Mouse (Mus musculus) heart, postnatal 0 days (tissue): Measurements from ENCODE around the gene Runx1.

Experiments used
- CTCF ChIP-seq: IDR thresholded peaks from 2 replicates; pipeline ENCODE4 v1.5.1; 2016; ENCODE audit warnings: antibody characterized with exemption, control low read depth, low read depth
- EP300 ChIP-seq: IDR thresholded peaks from 2 replicates; pipeline ENCODE4 v1.6.1; 2016; ENCODE audit warnings: antibody characterized with exemption, low read depth

- TF ChIP-seq CTCF (no peak), EP300 (no peak)
Observed at GRCm38 (mm10) chr16:92724526-92724925, 101.4 kb downstream of the Runx1 start.
